Mouse (Mus musculus) ES-CJ7 (cell line): ENCODE measurements at regions not wholly inside any gene's neighbourhood (a gene's known extent, or its start where the extent isn't known, plus 50 kb on each side); places are given as distances from the start of the nearest gene placed in this dataset.

Source experiments
- DNase-seq: peaks from one replicate; pipeline ENCODE4 v3.0.0; 2011; ENCODE audit warnings: low read depth, low spot score

DNA sequence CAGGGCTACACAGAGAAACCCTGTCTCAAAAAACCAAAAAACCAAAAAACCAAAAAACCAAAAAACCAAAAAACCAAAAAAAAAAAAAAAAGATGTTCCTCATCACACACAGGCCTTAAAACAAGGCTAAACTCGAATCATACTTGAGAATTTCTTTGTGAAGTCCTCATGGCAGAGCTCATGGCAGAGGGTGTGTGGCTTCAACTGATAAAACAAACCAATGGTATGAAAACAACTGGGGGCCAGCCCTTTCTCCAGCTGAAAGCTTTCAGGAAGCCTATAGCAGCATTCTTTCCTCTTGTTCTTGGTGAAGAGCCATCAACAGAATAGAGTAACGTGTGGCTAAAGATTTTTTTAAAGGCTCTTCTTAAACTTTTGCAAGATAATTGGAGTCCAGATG, 369.8 kb upstream of the Adgrl2 start:
- DNase-seq, result no peak

DNA sequence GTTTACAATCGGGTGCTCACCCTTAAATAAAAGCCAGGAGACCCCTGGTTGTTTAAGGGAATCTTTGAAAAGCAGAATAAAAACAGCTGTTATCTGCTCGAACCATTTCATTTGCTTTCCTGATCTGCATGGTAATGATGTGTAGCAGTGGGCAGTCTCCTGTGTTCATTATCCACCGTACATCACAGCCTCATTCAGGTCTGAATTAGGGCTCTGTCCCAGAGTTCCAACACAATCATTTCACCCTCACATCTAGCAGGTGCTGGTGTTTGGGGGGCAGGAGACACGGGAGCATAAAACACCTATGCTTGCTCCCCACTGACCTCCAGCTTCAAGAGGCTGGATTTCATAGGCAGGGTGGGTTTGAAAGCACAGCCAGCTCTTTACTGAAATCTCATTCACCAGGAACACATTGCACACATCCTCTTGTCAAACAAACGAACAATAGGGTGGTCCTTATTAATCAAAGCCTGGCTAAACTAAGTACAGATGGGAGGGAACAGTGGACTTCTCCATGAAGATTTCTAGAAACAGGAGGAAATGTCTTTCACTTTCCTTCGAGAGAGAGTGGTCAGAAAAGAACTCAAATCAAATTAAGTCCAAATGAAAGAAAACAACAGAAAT, 368.3 kb upstream of the Adgrl2 start:
- no peak for DNase-seq

- peak; percentile 52 for DNase-seq
Measured at GRCm38 (mm10) chr3:149357903-149358569, 367.7 kb upstream of the Adgrl2 start.

- no peak for DNase-seq
Measured at GRCm38 (mm10) chr3:149357121-149357520, 366.8 kb upstream of the Adgrl2 start.

DNA sequence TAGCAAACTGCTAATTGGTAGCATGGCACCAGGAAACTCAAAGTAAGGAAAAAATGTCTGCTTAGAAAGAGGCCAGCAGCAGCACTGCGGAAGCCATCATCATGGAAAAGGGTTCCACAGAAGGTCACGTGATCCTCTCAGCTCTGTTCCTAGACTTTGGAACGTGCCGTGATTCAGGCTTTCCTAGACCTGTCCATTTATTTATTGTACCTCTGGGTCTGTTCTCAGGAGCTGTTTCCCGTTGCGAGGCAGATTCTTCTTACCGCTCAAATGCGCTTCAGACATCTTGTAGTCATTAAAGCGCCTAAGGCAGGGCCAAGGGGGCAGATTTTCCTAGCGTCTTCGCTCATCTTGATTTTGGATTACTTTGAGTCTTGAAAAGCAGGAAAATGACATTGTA, 365.0 kb upstream of the Adgrl2 start:
- no peak for DNase-seq

DNA sequence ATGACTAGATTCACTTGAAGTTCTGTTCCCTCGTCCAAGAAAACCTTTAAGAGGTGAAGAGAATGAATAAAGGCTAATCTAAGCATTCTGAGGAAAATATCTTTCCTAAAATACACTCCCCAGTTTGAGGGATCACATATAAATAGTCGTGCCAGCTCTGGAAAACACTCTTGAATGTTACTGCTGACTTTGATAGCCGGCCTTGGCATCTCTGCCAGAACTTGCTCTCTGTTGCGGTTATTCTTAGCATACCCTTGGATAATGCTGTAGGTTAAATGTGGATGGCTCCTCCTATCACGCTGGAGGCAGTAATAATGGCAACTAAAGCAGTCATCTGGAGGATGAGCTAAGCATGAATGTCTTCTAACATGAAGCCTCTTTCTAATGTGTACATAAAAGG, 363.6 kb upstream of the Adgrl2 start:
- no peak for DNase-seq

DNA sequence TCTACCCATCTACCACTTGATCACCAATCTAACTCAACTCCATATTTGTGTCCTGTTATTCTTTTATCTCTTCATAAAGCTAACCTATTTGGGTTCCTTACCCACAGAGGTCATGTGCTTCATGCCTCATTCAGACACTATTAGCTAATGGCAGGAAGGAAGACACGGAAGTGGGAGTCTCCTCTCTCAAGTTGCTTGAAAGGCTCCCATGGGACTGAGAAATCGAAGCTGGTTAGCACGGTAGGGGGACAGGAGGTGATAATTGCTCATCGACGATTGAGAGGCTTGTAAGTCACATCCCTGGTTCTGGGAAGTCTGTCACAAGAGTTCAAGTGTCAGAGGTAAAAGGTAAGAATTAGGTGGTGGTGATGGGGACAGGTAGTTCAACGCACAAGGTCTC, 362.2 kb upstream of the Adgrl2 start:
- DNase-seq, result no peak

DNA sequence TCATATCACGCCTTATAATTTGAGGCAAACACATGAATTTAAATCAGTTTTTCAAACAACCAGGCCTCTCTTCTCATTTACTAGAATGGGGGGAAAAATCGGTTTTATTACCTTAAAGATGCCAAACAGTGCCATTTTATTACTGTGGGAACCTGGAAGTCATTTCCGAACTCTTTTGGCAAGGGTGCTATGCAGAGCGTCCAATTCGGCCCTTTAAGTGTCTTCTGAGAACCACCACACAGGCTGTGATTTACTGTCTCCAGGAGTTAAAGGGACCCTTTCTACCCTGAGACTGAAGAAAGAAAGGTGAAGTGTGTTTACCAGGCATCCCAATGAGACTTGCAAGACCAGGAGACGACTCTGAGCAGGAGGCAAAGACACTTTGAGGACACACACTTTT, 359.4 kb upstream of the Adgrl2 start:
- DNase-seq, result no peak

DNA sequence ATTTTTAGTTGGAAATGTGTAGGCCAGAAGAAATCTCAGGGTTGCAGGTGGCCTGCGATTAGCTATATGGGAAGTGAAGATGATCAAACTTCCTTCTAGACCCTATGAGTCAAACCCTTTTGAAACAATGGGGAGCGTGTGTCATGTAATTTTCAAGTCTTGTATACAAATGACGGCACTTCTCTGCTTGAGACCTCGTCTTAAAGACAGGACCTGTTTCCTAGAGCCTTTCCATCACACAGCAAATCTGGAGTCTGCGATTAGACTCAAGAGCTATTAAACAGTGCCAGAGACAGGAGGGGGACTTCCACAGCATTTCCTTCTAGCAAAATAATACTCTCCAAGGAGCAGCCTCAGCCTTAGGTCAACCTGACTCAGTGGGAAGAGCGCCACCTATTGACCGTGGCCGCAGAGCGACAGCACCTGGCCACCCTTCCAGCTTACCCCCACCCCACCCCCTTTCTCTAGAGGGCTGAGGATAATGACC, 358.9 kb upstream of the Adgrl2 start:
- DNase-seq, result peak; percentile 38

DNA sequence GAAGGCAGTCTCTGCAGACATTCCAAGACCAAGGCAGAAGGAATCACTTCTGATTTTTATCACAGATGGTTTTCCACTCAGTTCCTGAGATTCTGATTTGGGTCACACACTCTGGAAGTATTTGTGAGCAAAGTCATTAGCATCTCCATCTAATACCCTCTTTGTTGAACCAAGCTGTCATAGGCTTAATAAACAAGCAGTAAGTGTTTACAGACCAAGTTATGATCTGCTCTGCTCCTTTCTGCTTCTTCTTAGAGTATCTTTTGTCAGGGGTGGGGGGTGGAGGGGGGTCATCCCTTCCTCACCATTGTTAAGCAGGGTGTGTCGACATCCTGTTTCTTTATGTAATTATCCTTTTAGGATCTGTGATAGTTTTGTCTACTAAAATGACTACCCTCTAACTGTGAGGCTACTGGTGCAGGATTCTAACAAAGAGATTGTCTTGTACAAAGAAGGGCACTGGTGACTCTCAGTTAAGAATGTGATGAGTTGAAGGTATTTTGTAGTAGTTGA, 358.2 kb upstream of the Adgrl2 start:
- no peak for DNase-seq

DNA sequence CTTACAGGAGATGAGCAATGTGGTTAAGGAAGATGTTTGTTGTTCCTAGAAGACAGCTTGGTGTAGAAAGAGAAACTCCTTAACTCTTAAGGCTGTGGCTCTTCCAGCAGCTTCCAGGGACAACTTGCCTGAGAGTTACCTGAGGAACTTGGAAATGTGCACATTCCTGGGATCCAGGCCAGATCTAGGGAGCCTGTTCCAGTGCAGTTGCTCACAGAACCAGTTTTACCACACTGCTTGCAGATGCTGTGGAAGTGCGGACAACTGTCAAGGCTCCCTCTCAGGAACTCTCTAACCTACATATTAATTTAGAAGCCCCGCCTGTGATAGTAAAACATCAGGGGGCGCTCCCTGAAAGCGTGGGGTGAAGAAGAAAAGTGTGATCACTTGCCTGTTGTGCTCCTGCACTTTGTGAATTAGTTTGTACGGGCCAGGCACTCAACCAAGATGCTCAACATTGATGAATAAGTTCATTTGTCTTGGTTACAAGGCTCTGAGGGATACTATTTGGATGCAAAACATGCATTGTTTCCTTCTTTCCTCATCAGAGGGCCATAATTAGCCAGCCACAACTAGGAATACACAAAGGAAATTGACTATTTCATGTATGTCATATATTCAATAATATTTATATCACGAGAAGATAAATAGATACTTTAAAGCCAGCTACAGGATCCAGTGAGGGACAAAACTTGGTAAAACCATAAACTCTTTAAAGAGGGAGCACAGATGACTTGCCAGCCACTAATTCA, 357.1 kb upstream of the Adgrl2 start:
- DNase-seq, result no peak

- no peak for DNase-seq
Measured at GRCm38 (mm10) chr3:149342511-149342910, 352.2 kb upstream of the Adgrl2 start.

DNA sequence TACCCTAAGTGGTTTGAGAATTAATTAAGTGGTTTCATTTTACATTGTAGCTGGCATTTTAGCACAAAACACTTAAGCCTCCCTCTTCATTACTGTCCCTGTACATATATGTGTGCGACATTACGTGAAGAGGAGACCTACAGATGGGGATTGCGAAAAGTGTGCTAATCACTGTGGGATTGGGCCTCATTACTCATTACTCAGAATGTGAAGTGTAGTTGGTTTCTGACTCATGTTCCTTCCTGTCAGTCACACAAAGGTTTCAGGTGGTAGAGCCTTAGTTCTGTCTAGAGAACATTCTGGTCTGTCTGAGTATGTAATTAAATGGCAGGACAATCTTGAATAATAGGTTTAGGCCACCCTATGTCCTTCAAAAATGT, 349.0 kb upstream of the Adgrl2 start:
- no peak for DNase-seq

GRCm38 (mm10) chr3:149338684-149339373, 348.5 kb upstream of the Adgrl2 start:
- no peak for DNase-seq

DNA sequence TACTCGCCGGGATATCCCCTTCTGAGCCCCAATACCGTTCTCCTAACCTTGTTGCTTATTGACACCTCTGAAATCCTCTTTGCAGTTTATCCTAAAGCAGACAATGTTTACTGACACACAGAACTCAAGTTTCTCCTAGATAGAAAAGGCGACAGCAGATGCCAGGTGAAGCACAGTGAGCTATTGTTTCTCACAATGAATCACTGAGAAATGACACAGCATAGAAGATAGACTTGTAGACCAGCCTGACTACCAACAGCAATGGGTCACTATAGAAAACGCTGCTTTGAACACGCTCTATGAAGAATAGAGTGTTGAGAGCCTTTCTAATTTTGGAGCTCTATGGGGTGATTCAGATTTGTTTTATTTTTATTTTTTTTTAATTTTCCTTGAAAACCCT, 344.9 kb upstream of the Adgrl2 start:
- DNase-seq, result no peak

DNA sequence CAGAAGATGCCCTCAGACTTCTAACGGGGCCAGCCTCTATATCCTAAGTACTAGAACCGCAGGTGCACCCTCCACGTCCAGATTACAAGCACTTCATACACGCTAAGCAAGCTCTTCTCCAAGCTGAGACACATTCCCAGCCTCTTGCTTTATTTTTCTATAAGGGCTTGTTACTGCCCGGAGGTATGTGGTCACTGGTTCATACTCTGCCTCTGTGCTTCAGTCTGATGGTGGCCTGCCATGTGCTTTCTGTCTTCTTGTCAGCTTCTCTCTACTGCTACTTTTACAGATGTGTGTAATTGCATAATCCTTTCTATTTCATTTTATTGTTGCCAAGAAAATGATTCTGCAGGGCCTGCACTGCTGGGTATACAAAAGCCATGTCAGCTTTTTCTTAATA, 343.3 kb upstream of the Adgrl2 start:
- DNase-seq, result no peak

DNA sequence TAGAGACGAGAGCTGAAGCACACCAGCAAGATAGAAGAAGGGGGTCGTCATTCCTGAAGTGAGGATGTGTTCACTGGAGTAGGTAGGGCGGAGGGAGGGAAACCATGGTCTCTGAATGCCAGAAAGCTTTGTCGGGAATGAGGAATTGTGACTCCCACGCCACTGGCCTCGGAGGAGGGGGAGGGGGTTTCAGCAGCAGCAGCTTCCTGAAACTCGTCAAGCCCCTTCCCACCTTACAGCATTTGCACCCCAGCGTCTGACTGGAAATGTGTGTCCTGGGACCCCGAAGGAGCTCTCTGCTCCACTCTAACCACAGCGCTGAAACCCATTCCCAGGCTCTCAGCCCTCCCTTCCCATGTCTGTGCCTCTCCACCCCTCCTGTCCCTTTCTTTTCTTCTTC, 342.8 kb upstream of the Adgrl2 start:
- no peak for DNase-seq

GRCm38 (mm10) chr3:149332105-149332504, 341.8 kb upstream of the Adgrl2 start:
- DNase-seq, result no peak

DNA sequence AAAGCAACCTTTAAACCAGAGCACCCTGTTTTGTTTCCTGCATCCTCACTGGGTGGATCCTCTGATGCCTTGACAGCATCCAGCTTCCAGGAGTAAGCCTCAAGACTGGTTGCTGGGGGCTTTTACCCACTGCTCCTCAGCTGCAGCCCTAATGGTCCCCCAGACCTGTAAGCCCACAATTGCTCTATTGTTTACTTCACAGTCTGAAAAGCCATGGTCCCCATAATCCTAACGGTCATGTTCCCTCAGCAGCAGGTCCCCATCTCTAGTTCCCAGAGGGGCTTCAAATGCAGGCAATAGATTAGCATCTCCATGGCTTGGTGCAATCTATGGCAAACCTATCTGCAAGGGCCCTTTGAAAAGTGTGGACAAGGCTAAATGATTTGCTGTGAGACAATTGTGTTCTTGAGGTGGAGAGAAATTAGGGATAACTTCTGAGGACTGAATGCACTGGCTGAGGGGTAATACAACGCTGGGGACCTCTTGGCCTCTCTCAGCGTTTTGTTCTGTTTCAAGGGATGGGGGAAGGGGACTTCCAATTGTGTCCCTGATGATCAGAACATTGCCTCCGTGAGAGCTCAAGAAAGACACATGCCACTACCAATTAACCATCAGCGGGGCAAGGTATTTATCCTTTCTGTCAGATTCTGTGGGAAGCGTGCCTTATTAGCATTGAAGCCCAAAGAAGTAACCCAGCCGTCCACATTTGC, 341.1 kb upstream of the Adgrl2 start:
- no peak for DNase-seq

DNA sequence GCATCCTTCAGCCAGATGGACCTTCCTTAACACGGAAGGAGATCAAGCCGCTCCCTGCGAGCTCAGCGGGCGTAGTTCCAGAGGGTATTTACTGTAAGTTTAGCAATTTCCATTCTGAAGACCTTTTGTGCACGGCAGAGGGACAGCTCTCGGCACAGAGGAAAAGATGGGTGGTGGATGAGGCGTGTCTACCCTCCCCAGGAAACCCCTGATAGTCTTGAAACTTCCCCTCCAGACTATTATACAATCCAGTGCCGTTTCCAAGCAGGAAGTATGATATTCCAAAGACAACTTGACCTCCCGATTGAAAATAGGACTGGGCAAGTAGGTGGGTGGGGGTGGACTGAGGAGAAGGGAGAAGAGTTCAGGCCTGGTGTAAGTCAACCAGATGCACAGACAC, 340.4 kb upstream of the Adgrl2 start:
- DNase-seq, result no peak

DNA sequence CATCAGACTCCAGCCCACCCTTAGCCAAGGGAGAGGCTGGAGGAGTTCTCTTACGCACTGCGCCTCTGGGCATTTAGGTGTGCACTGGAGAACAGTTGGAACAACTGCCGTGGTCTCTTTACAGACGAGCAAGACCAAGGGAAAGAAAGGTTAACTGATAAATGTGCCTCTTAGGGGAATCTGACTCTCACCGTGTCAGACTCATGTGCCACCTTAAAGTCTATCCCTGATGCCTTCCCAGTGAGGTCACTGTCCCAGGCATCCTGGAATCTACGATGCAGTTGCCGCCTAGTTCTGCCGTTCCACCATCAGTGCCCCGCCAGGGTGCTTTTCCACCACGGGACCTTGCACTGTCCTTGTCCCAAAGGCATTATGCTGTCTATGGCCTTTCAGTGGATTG, 339.7 kb upstream of the Adgrl2 start:
- no peak for DNase-seq
